16 mouse cellular contexts compared by ENCODE assay signal in the genomic region with DNA sequence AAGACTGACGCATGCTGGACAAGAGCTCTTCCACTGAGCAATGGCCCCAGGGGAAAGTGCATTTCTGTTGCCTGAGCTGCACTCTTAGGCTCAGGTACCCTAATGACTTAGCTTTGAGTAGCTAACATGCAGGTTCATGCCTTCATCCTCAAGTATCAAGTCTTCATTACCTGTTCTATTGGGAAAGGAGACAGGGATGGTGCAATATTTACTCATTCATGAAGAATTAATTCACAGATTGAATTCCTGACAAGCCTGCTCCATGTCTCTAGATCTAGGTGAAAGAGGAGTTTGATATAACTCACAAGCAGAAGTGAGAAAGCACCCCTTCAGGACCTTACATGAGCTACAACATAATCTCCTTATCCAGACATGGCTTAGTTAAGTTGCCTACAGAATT. TPM values are rescaled to one million over a fixed set of nuclear protein-coding genes. Genes with fewer than 3 reads are reported as not detected.
DNase-seq lines count a peak whose midpoint lies in the region.
"Had no signal": no experiment of that assay in that cellular context is flagged by ENCODE, and none has a peak within 500 bp of the region (broad histone marks: within the 10 kb centered on the region; RNA-seq: fewer than 3 reads in every experiment).

No protein-coding gene starts in this region.

- peak; percentile 36 to 45 for DNase-seq in kidney, postnatal 25 days
- DNase-seq in kidney, postnatal 10 days, result no peak
- DNase-seq in gonadal fat pad, adult 2 months (ENCODE audit: low read depth), result peak; percentile 91
- DNase-seq in T-cell, adult 2 months (ENCODE audit: low spot score), result no peak
- no peak for DNase-seq in thymus, postnatal 10 days (ENCODE audit: low spot score in 2 of 2)
- DNase-seq: adrenal gland, adult 8-10 months; adrenal gland, postnatal 14 days; adrenal gland, postnatal 36 days; cerebellum, adult 11-12 months; cerebellum, adult 8-10 months; cerebellum, adult 9-11 months; cerebellum, postnatal 14 days; cerebellum, postnatal 36 days; embryo, embryonic 11 days; forebrain, postnatal 0 days had no signal

RNA-seq across cellular contexts. Expression of gene P3h2, which starts 17.3 kb away (rescaled TPM):
- polyA plus RNA-seq in gonadal fat pad, adult 2 months (2012; rRNA removed), result 1.9 and 4.3 TPM in 2 replicates
- polyA plus RNA-seq: erythroblast, embryonic 14.5 days had no signal

Comparison
In these comparisons a context has a peak if more than half of its experiments do, and no peak if none do; other contexts are left out.
1. DNase-seq: peak in kidney, postnatal 25 days (2 of 2) and gonadal fat pad, adult 2 months (single experiment); none in kidney, postnatal 10 days (single experiment), T-cell, adult 2 months (single experiment) and thymus, postnatal 10 days (0 of 2).